Mouse (Mus musculus) embryo, embryonic 10.5 days (tissue): ENCODE measurements around the gene Zfp846.

Source experiments
- DNase-seq: peaks from one replicate; pipeline ENCODE4 v3.0.0-alpha.2; 2015; ENCODE audit warnings: low spot score

Gene Zfp846

GRCm38 (mm10) chr9:20636790-20637189 is 55.7 kb downstream of the Zfp846 start:
- no peak for DNase-seq

DNA sequence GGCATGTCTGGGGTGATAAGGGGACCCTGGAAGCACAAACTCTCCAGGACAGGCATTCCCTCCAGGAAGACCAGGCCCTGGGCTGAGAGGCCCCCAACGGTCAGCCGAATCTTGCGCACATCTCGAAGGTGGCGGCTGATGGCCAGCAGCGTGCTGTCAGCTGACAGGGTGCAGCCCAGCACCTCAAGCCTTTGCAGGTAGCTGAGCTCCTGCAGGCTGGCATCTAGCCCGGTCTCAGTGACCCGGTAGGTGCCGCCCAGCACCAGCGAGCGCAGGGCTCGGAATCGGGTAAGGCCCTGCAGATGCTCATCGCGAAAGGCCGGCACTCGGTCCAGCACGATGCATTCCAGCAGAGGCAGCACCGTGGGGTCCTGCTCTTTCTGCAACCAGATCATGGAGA is 57.5 kb downstream of the Zfp846 start:
- no peak for DNase-seq

DNA sequence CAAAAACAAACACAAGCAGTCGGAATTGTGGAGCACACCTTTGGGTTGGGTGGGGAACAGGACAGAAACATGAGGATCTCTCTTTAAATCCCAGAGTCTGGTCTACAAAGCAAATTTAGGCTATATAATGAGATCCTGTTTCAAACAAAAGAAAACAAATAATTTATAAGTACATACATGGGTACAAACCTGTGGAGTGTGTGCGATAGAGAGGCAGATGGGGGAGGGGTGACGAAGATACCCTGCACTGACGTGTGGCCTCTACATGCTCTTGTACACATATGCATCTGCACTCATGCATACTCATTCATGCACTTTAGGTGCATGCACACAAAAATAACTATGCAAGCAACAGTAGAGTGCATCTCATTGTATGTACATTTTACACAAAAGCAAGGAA is 58.4 kb downstream of the Zfp846 start:
- DNase-seq, result no peak

GRCm38 (mm10) chr9:20641501-20641900 is 60.4 kb downstream of the Zfp846 start:
- no peak for DNase-seq

DNA sequence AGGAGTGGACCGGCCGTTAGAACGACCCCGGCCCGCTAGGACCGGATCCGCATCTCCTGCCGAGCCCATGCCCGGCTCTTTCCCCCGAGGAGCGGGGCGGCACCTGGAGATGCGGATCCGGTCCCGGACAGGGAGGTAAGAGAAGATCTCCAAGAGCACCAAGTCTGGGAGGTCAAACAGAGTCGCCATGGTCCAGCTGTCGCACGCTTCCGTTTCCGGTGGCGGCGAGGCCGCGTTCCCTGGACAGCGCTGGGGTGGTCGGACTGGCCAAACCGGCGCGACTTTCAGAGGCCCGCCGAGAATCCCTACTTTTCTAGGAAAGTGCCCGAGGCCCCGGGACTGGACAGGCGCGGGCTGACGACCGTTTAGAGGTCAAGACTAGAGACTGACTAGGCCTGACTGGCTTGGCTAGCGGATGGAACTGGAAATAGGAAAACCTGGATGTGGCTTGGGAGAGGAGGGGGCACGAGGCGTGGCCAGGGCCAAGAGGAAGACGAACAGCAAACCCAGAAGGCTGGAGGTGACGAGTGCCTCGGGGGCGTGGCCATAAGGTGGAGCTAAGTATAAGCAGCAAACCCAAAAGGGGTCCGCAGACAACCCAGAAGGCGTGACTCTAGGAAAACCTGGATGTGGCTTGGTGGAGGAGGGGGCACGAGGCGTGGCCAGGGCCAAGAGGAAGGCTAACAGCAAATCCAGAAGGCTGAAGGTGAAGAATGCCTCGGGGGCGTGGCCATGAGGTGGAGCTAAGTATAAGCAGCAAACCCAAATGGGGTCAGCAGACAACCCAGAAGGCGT is 61.2 kb downstream of the Zfp846 start, which contains the start of gene Ubl5:
TSS of gene Ubl5 (plus strand) at position 778 of the 795 bp plus-strand sequence.
- peak; percentile 98 for DNase-seq

- peak; percentile 96 for DNase-seq
Measured at GRCm38 (mm10) chr9:20642896-20643466, 61.9 kb downstream of the Zfp846 start.

DNA sequence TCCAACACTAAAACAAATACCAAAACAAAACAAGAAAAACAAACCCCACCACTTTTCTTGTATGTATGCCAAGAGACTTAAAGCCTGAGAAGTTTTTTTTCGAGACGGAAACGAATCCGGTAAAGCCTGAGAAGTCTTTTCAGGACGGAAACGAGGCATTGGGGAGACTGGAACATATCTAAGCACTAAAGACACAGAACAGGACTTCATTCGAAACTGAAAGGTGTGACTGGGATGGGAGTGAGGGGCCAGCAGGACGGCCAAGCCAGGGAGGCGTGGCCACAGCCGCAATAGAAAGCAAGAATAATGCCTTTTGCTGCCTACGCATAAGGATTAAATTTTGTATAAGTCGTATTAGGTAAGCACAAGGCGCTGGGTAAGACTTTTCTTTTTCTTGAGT is 62.7 kb downstream of the Zfp846 start:
- no peak for DNase-seq

- DNase-seq, result peak; percentile 92
Measured at GRCm38 (mm10) chr9:20644360-20645081, 63.4 kb downstream of the Zfp846 start, which contains the start of gene Fbxl12. TSS of gene Fbxl12 (minus strand) at chr9:20644767.

GRCm38 (mm10) chr9:20645121-20645520 is 64.0 kb downstream of the Zfp846 start:
- no peak for DNase-seq

GRCm38 (mm10) chr9:20651602-20652259 is 70.6 kb downstream of the Zfp846 start, which contains the start of gene Pin1:
TSS of gene Pin1 (plus strand) at chr9:20652095.
- DNase-seq, result peak; percentile 99

- peak; percentile 33 for DNase-seq
Measured at GRCm38 (mm10) chr9:20652260-20652658, 71.2 kb downstream of the Zfp846 start.

DNA sequence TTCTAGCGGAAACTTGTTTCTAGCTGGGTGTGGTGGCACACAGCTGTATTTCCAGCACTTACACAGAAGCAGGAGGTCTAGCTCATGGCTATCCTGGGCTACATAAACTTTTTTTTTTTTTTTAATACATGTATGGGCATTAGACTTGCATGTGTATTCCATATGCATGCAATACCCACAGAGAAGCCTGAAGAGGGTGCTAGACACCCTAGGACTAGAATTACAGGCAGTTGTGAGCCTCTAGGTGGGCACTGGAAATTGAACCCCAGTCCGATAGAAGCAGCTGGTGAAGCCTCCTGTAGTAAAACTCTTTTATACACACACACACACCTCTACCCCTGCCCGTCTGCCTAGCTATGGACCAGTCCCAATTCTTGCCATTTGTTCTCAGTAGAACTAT is 72.8 kb downstream of the Zfp846 start:
- DNase-seq, result no peak
